Mouse (Mus musculus): ENCODE data around the gene Ccdc88c. TPM values are rescaled to one million over a fixed set of nuclear protein-coding genes. Genes with fewer than 3 reads are reported as not detected.

Ccdc88c gene
- polyA plus RNA-seq, 1 experiment from 2014 or later: 18.3 TPM

DNA sequence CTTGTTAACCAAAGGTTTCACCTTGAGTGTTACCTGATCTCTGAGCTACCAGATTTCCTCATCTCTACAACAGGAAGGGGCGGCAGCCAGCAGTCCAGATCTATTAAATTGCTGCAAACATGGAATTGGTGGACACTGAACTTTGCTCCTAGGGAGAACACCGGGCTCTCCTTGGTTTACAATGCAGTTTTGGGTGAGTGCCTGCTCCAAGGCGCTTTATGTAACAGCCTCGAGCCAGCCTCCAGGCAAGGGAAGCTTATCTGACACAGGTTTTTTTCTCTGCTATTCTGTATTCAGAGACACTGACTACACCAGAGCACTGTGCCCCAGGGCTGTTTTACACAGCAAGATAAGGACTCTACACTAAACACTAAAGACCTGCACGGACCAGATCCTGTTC lies 94.1 kb downstream of the Ccdc88c start:
- no peak for ATAC-seq (replicated peaks)
- H3K27me3 ChIP-seq: no peaks in the 10 kb centered on the region
- no peak overlapping the region for H3K4me2 ChIP-seq (replicated peaks)
- no peak overlapping the region for H3K4me3 ChIP-seq
- H3K27ac ChIP-seq (replicated peaks): no peak overlapping the region
- no peaks in the 10 kb centered on the region for H3K4me1 ChIP-seq
- no peak overlapping the region for H3K9ac ChIP-seq (replicated peaks)
- H3K36me3 ChIP-seq: peaks cover 64% of the 10 kb centered on the region
- H3K9me3 ChIP-seq: no peaks in the 10 kb centered on the region
- WGBS: 92% methylated on average over 5 of the region's 5 CpGs

DNA sequence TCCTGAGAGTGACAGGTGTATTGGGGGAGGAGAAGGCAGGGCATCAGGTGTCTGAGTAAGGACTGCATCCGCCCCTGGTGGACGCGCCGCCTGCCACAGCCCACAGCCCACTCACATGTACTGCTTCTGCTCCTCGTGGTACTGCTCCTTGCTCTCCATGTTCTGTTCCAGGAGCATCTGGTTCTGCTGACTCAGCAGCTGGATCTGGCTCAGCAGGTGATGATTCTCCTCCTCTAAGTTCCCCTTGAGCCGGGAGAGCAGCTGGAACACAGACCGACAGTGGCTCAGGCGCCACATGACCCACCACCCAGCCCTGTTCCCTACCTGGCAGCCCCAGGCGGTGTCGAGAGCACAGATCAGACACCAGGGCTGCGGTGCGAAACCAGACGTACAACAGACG lies 97.2 kb downstream of the Ccdc88c start:
- ATAC-seq (replicated peaks): no peak
- peaks cover 64% of the 10 kb centered on the region for H3K36me3 ChIP-seq
- no peaks in the 10 kb centered on the region for H3K27me3 ChIP-seq
- 95% methylated on average over 14 of the region's 14 CpGs for WGBS
- no peaks in the 10 kb centered on the region for H3K4me1 ChIP-seq
- no peak overlapping the region for H3K9ac ChIP-seq (replicated peaks)
- H3K9me3 ChIP-seq: no peaks in the 10 kb centered on the region
- H3K4me3 ChIP-seq: no peak overlapping the region
- H3K4me2 ChIP-seq (replicated peaks): no peak overlapping the region
- no peak overlapping the region for H3K27ac ChIP-seq (replicated peaks)

DNA sequence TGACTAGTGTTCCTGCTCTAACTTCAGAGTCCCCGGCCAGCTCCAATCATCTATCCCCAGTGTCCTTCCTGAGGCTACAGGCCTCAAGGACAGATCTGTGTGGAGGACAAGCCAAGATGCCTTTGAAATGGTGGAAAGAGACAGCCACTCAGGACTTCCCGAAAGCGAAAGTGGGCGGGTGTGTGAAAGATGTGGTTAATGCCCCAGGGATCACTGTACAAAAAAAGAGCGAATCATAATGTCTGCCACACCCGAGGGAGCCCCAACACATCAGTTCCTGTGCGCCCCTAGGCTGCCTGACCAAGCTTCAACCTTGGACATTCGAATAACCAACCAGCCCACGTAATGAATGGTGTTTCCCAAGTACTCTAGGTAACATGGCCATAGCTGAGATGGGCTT lies 100.6 kb downstream of the Ccdc88c start:
- Histone ChIP-seq H3K9me3 (no peaks in the 10 kb centered on the region), H3K4me2 (replicated peaks) (no peak overlapping the region), H3K27ac (replicated peaks) (no peak overlapping the region), H3K36me3 (peaks cover 62% of the 10 kb centered on the region), H3K27me3 (no peaks in the 10 kb centered on the region), H3K9ac (replicated peaks) (no peak overlapping the region), H3K4me1 (no peaks in the 10 kb centered on the region), H3K4me3 (no peak overlapping the region)
- ATAC-seq (replicated peaks): no peak
- WGBS: 92% methylated on average over 9 of the region's 9 CpGs

DNA sequence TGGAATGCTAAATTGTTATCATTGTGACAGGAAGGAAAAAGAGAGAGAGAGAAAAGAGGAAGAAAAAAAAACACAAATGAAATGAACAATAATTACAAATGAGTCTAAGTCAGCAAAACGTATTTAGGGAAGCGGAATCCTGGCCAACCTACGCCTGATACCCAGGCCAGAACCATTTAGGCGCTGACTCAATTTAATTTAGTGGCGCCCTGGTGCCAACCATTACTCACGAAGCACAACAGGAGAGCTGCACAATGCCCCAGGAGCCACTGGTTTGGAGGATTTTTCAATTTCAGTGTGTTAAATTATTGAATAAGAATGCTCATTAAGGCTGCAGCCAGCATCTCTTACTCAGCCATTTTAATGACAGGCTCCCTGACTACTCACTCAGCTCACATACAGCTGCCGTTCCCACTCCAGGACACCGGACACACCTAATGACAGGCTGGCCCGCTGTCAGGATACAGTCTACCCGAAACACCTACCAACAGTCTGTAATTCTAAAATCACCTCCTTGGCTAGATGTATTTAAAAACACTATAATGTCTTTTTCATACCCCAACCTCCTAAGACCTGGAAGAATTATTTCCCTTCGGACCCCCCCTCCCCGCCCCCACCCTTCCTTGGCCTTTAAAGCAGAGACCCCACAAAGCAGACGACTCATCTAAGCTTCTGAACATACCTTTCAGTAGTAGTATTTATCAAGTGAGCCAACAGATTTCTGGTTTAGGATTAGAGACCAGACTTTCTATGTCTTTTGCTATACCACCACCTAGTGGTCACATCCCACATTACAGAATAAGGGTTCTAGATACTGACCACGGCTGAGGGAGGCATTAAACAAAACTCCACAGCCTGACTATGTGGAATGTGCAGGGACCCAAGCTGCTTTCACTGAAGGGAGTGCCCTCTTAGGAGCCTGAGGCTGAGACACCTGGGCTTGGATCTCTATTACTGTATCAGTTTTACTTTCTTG lies 102.9 kb downstream of the Ccdc88c start:
- no peaks in the 10 kb centered on the region for H3K4me1 ChIP-seq
- H3K9ac ChIP-seq (replicated peaks): no peak overlapping the region
- H3K4me2 ChIP-seq (replicated peaks): no peak overlapping the region
- no peaks in the 10 kb centered on the region for H3K27me3 ChIP-seq
- H3K36me3 ChIP-seq: peaks cover 61% of the 10 kb centered on the region
- 68% methylated on average over 14 of the region's 14 CpGs for WGBS
- no peak overlapping the region for H3K27ac ChIP-seq (replicated peaks)
- peak; percentile 62 for ATAC-seq (replicated peaks)
- no peaks in the 10 kb centered on the region for H3K9me3 ChIP-seq
- no peak overlapping the region for H3K4me3 ChIP-seq

DNA sequence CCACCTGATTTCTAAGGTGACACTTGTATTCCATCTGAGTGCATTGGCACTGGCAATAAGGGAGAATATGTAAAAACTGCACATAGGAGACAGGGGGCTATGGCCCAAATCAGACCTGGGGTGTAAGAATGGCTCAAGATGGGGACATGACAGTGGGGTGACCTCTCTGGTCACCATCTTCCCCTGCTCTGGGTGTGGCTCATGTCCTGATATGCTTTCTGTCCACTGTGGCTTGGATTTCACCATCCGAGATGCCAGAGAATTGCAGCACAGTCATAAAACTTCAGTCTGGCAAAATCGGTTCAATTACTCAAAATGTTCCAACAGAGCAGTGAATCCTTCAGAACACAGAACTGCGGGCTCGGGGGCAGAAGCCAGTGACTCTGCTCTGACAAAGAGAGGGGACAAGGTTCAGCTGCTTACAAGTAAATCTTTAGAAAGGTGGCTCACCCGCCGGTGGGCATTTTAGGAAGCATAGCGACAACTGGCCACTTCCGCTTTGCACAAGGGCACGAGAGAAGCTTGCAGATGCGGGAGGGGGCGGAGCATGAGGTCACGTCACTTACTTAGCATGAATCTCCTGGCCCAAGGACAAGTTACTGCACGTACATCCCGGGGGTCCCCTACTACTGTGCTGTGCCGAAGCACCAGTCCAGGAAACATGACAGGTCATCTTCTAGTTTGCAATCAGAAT lies 104.1 kb downstream of the Ccdc88c start:
- Histone ChIP-seq H3K9me3 (no peaks in the 10 kb centered on the region), H3K4me1 (no peaks in the 10 kb centered on the region), H3K4me3 (no peak overlapping the region), H3K4me2 (replicated peaks) (no peak overlapping the region), H3K9ac (replicated peaks) (no peak overlapping the region), H3K36me3 (peaks cover 51% of the 10 kb centered on the region), H3K27ac (replicated peaks) (no peak overlapping the region), H3K27me3 (no peaks in the 10 kb centered on the region)
- 89% methylated on average over 15 of the region's 15 CpGs for WGBS
- no peak for ATAC-seq (replicated peaks)

DNA sequence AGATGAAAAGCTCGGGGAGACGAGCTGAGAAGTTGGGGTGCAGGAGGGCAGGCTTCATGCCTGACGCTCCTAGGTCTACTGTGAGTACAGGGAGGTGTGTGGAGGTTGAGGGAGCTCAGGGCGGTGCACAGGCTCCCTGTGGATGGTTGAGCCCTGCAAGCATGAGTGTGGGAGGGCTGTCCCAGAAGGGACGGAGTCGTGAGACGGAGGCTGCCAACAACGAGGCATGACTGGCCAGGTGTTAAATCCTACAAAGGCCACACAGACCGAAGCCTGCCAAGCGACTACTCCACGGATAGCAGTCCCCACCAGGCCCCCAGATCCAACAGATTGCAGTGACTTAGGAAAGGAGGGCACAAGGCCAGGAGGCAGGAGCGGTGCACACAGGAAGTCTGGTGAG lies 118.1 kb downstream of the Ccdc88c start:
- Histone ChIP-seq H3K27ac (replicated peaks) (no peak overlapping the region), H3K36me3 (peaks cover 22% of the 10 kb centered on the region), H3K9ac (replicated peaks) (no peak overlapping the region), H3K9me3 (no peaks in the 10 kb centered on the region), H3K4me3 (no peak overlapping the region), H3K27me3 (no peaks in the 10 kb centered on the region), H3K4me1 (peaks cover 23% of the 10 kb centered on the region), H3K4me2 (replicated peaks) (no peak overlapping the region)
- WGBS: 62% methylated on average over 12 of the region's 12 CpGs
- ATAC-seq (replicated peaks): no peak

DNA sequence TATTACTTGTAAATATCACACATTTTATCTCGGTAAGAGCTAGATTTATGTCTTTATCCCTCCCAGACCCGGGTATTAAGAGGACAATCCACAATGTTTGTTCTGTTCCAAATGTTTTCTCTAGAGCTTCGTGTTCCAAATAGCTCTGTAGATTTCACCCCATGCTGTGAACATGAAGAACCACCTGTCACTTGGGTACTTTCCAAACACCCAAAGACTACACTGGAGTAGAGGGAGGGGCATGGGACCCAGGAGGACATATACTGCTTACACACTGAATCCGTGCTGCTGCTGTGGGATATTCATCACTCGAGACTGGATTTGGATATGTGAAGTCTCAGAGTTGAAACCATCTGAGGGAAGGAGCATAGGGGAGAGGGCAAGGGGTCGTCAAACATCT lies 119.1 kb downstream of the Ccdc88c start:
- H3K27me3 ChIP-seq: no peaks in the 10 kb centered on the region
- no peak overlapping the region for H3K27ac ChIP-seq (replicated peaks)
- WGBS: 65% methylated on average over 6 of the region's 6 CpGs
- H3K4me2 ChIP-seq (replicated peaks): no peak overlapping the region
- no peak overlapping the region for H3K9ac ChIP-seq (replicated peaks)
- peaks cover 23% of the 10 kb centered on the region for H3K4me1 ChIP-seq
- no peak for ATAC-seq (replicated peaks)
- H3K9me3 ChIP-seq: no peaks in the 10 kb centered on the region
- peaks cover 16% of the 10 kb centered on the region for H3K36me3 ChIP-seq
- H3K4me3 ChIP-seq: no peak overlapping the region

DNA sequence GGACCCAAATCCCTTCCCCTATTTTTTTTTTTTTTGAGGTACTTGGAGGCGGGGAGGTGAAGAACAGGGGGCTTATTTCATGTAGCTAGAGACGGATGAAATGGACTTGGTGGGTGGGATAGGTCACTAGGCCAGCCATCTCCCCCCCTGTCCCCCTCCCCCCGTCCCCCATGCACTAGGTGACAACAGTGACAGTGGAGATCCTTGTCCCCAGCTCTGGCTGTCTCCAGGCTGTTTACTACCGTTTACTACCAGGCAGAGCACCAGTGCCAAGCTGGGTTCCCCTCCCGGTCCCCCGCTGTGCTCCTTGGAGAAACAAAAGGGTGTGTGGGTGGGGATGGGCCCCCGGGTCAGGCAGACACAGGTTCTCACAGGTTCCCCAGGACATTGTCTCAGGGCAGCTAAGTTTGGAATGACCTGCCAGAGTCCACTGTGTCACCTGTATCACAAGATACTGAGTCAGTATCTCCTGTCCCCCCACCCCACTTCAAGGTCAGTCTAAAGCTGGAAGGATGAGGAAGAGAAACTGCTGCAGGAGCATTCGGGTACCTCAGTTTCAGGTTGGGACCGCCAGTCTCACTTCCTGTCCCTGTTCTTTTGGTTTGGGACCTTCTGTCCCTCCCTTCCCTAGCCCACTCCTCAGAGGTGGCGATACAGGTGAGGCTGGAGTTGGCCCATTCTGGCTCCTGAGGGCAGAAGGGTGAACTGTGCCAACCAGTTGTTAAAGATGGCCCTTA lies 120.4 kb downstream of the Ccdc88c start:
- WGBS: 24% methylated on average over 9 of the region's 10 CpGs
- Histone ChIP-seq H3K4me3 (peak overlapping the region; percentile 42), H3K27ac (replicated peaks) (no peak overlapping the region), H3K4me1 (peaks cover 23% of the 10 kb centered on the region), H3K4me2 (replicated peaks) (peak overlapping the region; percentile 63), H3K9me3 (no peaks in the 10 kb centered on the region), H3K9ac (replicated peaks) (peak overlapping the region; percentile 46), H3K36me3 (peaks cover 9% of the 10 kb centered on the region), H3K27me3 (no peaks in the 10 kb centered on the region)
- ATAC-seq (replicated peaks): peak; percentile 21; the same call in 1 of the 2 replicates

DNA sequence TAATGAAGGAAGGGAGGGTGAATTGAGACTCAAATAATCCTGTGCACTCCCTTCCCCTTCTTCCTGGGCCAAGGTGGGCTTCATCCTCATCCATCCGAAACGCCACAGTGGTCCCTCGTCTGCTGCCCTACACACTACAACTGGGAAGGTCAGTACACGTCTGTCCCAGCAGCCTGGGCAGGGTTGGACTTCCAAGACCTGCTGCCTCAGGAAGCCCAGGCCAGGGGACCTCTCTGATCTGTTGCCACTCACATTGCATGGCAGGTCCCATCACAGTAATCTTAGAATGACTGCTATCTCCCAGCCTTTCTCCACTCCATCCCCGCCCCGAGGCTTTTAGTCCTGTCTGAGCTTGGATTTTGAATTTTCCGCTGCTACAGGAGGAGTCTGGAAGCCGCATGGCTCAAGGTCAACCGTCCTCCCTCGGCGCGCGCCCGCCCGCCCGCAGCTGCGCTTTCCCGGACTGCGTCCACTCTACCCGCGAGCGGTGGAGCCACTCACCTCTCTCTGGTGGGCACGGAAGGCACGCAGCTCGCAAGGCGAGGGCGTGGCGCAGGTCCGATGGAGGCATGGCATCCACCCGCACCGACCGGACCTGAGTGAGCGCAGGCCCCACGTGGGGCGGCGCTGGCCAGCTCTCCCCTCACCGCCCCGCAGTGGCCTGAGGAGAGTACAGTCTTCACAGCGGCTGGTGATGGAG lies 121.1 kb downstream of the Ccdc88c start, which contains the start of gene Gpr68:
Gene Gpr68, minus strand, starts transcription at position 601 of the 700 bp plus-strand sequence.
- Histone ChIP-seq H3K9me3 (no peaks in the 10 kb centered on the region), H3K27me3 (no peaks in the 10 kb centered on the region), H3K4me2 (replicated peaks) (peak within 1 kb of the TSS; percentile 63), H3K27ac (replicated peaks) (no peak within 1 kb of the TSS), H3K4me1 (peaks cover 23% of the 10 kb centered on the region), H3K9ac (replicated peaks) (peak within 1 kb of the TSS; percentile 46), H3K36me3 (peaks cover 2% of the 10 kb centered on the region), H3K4me3 (peak within 1 kb of the TSS; percentile 42)
- 5% methylated on average over 39 of the region's 39 CpGs for WGBS
- peak; percentile 69 for ATAC-seq (replicated peaks)

DNA sequence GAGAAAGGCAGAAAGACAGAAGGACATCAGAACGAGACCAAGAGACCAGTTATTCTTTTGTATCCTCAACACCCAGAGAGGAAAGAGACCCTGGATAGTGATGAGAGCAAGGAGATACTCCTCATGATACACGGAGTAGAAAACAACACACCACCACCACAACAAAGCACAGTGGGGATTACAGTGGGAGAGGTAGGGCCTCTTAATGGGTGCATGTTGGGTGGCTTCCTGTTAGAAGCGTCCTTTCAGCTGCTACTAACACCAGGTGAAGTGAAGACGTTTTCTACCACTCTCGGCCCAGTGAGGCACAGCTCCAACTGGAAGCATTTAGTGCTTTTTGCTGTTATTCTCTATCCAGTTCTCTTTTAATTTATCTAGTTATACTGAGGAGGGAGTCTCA lies 122.0 kb downstream of the Ccdc88c start:
- Histone ChIP-seq H3K9me3 (no peaks in the 10 kb centered on the region), H3K27me3 (no peaks in the 10 kb centered on the region), H3K4me2 (replicated peaks) (no peak overlapping the region), H3K27ac (replicated peaks) (no peak overlapping the region), H3K9ac (replicated peaks) (no peak overlapping the region), H3K4me1 (peaks cover 23% of the 10 kb centered on the region), H3K36me3 (no peaks in the 10 kb centered on the region), H3K4me3 (no peak overlapping the region)
- no peak for ATAC-seq (replicated peaks)
- 79% methylated on average over 5 of the region's 5 CpGs for WGBS

DNA sequence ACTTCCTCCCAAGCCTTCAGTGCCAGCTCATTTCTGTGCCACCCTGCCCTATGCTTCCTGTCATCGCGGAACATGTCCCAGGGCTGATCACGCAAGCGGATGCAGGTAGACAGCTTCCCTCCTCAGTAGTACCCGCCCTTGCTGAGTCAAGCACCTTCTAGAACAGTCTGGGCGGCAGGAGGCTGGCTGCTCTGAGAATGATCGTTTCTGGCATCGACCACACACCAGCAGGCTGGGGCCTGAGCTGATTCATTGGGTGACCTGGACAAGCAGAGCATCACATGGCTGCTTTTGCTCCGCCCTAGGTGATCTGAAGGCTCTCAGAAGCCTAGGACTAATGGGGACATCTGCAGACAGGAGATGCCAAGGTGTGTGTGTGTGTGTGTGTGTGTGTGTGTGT lies 125.1 kb downstream of the Ccdc88c start:
- no peaks in the 10 kb centered on the region for H3K9me3 ChIP-seq
- no peak for ATAC-seq (replicated peaks)
- WGBS: 87% methylated on average over 9 of the region's 9 CpGs
- H3K27me3 ChIP-seq: peaks cover 17% of the 10 kb centered on the region
- peaks cover 17% of the 10 kb centered on the region for H3K4me1 ChIP-seq
- H3K36me3 ChIP-seq: no peaks in the 10 kb centered on the region
- no peak overlapping the region for H3K4me3 ChIP-seq
- no peak overlapping the region for H3K27ac ChIP-seq (replicated peaks)
- H3K4me2 ChIP-seq (replicated peaks): no peak overlapping the region
- no peak overlapping the region for H3K9ac ChIP-seq (replicated peaks)

Measured in forebrain, embryonic 15.5 days (tissue).